Mouse (Mus musculus): ENCODE data around the gene Prkcz.

DNA sequence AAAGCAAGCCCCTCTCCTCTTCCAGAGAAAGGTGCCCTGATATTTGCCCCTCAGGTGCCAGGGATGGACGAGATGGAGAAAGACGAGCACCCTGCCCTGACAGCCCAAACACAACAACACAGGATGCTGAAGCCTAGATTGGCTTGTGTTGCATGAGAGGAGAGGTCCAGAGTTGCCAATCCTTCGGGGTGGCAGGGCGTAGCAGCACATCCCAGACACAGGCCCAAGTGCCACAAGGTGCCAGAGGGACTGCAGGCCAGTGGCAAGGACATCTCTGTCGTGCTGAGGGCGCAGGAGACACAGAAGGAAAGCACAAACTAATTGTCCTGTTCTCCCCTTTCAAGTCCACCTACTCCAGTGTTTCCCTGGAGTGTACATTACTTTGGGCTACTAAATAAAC, 147.0 kb downstream of the Prkcz start:
- TF ChIP-seq CTCF (IDR thresholded peaks at IDR 0.05; ENCODE audit: extremely low read depth, insufficient read length, insufficient replicate concordance, low read depth, low read length), result no peak
- no peak for TF ChIP-seq POLR2A (IDR thresholded peaks at IDR 0.05; ENCODE audit: low read depth, low read length)
